Mouse (Mus musculus) liver, postnatal 0 days (tissue): Measurements from ENCODE around the gene Mcmbp.
A peak's percentile ranks its signal among the peaks of the same experiment; 100 is the strongest.

Experiments used
- CTCF ChIP-seq: sonication (generic); IDR thresholded peaks from 2 replicates; pipeline ENCODE4 v1.5.1; 2016; ENCODE audit warnings: antibody characterized with exemption, low read depth
- EP300 ChIP-seq: IDR thresholded peaks from 2 replicates; pipeline ENCODE4 v1.6.1; 2016; ENCODE audit warnings: antibody characterized with exemption, low read depth, mild to moderate bottlenecking

- TF ChIP-seq EP300 (no peak), CTCF (peak; percentile 80)
Measured at GRCm38 (mm10) chr7:128724761-128725160, 15.5 kb downstream of the Mcmbp start.
